Mouse (Mus musculus): Measurements from ENCODE around the gene Acsm5.

Acsm5 gene

GRCm38 (mm10) chr7:119519163-119519562 is at the start of gene Acsm5:
Gene Acsm5 (plus strand): TSS chr7:119519463.
- DNase-seq (ENCODE audit: low read depth), result no peak

- no peak for DNase-seq (ENCODE audit: low read depth)
Measured at GRCm38 (mm10) chr7:119476500-119477389, 42.5 kb upstream of the Acsm5 start.

GRCm38 (mm10) chr7:119479256-119479655 is 40.0 kb upstream of the Acsm5 start, which contains the start of gene Umod:
Gene Umod (minus strand): TSS chr7:119479282.
- DNase-seq (ENCODE audit: low read depth), result no peak

GRCm38 (mm10) chr7:119484154-119484553 is 35.1 kb upstream of the Acsm5 start:
- no peak for DNase-seq (ENCODE audit: low read depth)

- DNase-seq (ENCODE audit: low read depth), result no peak
Measured at GRCm38 (mm10) chr7:119486683-119487082, 32.6 kb upstream of the Acsm5 start.

GRCm38 (mm10) chr7:119490041-119490780 is 29.1 kb upstream of the Acsm5 start:
- no peak for DNase-seq (ENCODE audit: low read depth)

GRCm38 (mm10) chr7:119511143-119511542 is 8.1 kb upstream of the Acsm5 start:
- DNase-seq (ENCODE audit: low read depth), result no peak

- DNase-seq (ENCODE audit: low read depth), result no peak
Measured at GRCm38 (mm10) chr7:119513056-119513455, 6.2 kb upstream of the Acsm5 start.

- DNase-seq (ENCODE audit: low read depth), result no peak
Measured at GRCm38 (mm10) chr7:119515492-119516271, 3.6 kb upstream of the Acsm5 start.

- no peak for DNase-seq (ENCODE audit: low read depth)
Measured at GRCm38 (mm10) chr7:119516272-119516558, 3.0 kb upstream of the Acsm5 start.

GRCm38 (mm10) chr7:119519654-119520053 is 391 bp downstream of the Acsm5 start:
- no peak for DNase-seq (ENCODE audit: low read depth)

- DNase-seq (ENCODE audit: low read depth), result no peak
Measured at GRCm38 (mm10) chr7:119521816-119522215, 2.6 kb downstream of the Acsm5 start.

GRCm38 (mm10) chr7:119522385-119522784 is 3.1 kb downstream of the Acsm5 start:
- no peak for DNase-seq (ENCODE audit: low read depth)

- no peak for DNase-seq (ENCODE audit: low read depth)
Measured at GRCm38 (mm10) chr7:119523389-119523788, 4.1 kb downstream of the Acsm5 start, which contains the start of gene Pdilt. Gene Pdilt (minus strand): TSS chr7:119523489.

- DNase-seq (ENCODE audit: low read depth), result no peak
Measured at GRCm38 (mm10) chr7:119525881-119526281, 6.6 kb downstream of the Acsm5 start.

GRCm38 (mm10) chr7:119526486-119526885 is 7.2 kb downstream of the Acsm5 start:
- no peak for DNase-seq (ENCODE audit: low read depth)

- no peak for DNase-seq (ENCODE audit: low read depth)
Measured at GRCm38 (mm10) chr7:119527135-119527534, 7.9 kb downstream of the Acsm5 start.

- DNase-seq (ENCODE audit: low read depth), result no peak
Measured at GRCm38 (mm10) chr7:119527548-119527947, 8.3 kb downstream of the Acsm5 start.

GRCm38 (mm10) chr7:119528617-119529016 is 9.4 kb downstream of the Acsm5 start:
- DNase-seq (ENCODE audit: low read depth), result no peak

GRCm38 (mm10) chr7:119532924-119533323 is 13.7 kb downstream of the Acsm5 start:
- no peak for DNase-seq (ENCODE audit: low read depth)

GRCm38 (mm10) chr7:119534389-119534788 is 15.1 kb downstream of the Acsm5 start:
- no peak for DNase-seq (ENCODE audit: low read depth)

GRCm38 (mm10) chr7:119542445-119542844 is 23.2 kb downstream of the Acsm5 start:
- no peak for DNase-seq (ENCODE audit: low read depth)

All from fibroblast of lung, adult 2 months (primary cell).